Mouse (Mus musculus): ENCODE results near the gene Sstr3. TPM values are rescaled to one million over a fixed set of nuclear protein-coding genes. Genes with fewer than 3 reads are reported as not detected.

The Sstr3 gene
- polyA plus RNA-seq, 1 experiment from 2014 or later: 0.64 TPM

- 72% methylated on average over 9 of the region's 9 CpGs for WGBS
- no peaks in the 10 kb centered on the region for H3K4me1 ChIP-seq (replicated peaks; ENCODE audit: control insufficient read depth, insufficient read depth, low read length)
- H3K27me3 ChIP-seq (ENCODE audit: control insufficient read depth, insufficient read depth, low read length): no peaks in the 10 kb centered on the region
- no peaks in the 10 kb centered on the region for H3K36me3 ChIP-seq (replicated peaks; ENCODE audit: control insufficient read depth, insufficient read depth)
- no peaks in the 10 kb centered on the region for H3K9me3 ChIP-seq (ENCODE audit: control insufficient read depth, low read length)
- no peak overlapping the region for H3K9ac ChIP-seq
- no peak overlapping the region for H3K27ac ChIP-seq
- DNase-seq (ENCODE audit: low spot score) (no peak), ATAC-seq (ENCODE audit: low FRiP score) (no peak)
- H3K4me2 ChIP-seq (replicated peaks): no peak overlapping the region
- no peak overlapping the region for H3K4me3 ChIP-seq (replicated peaks; ENCODE audit: low read length)
These were observed 23.2 kb upstream of the Sstr3 start for GRCm38 (mm10) chr15:78567608-78568120.

GRCm38 (mm10) chr15:78564764-78565435, 20.4 kb upstream of the Sstr3 start:
- no peak overlapping the region for H3K9ac ChIP-seq

GRCm38 (mm10) chr15:78563937-78564336, 19.5 kb upstream of the Sstr3 start:
- no peaks in the 10 kb centered on the region for H3K36me3 ChIP-seq (replicated peaks; ENCODE audit: control insufficient read depth, insufficient read depth)
- no peak overlapping the region for H3K27ac ChIP-seq
- DNase-seq (ENCODE audit: low spot score): no peak
- H3K4me1 ChIP-seq (replicated peaks; ENCODE audit: control insufficient read depth, insufficient read depth, low read length): no peaks in the 10 kb centered on the region
- no peak overlapping the region for H3K4me3 ChIP-seq (replicated peaks; ENCODE audit: low read length)
- 81% methylated on average over 5 of the region's 5 CpGs for WGBS
- no peak overlapping the region for H3K9ac ChIP-seq
- no peaks in the 10 kb centered on the region for H3K27me3 ChIP-seq (ENCODE audit: control insufficient read depth, insufficient read depth, low read length)
- H3K4me2 ChIP-seq (replicated peaks): no peak overlapping the region
- ATAC-seq (ENCODE audit: low FRiP score): no peak
- H3K9me3 ChIP-seq (ENCODE audit: control insufficient read depth, low read length): no peaks in the 10 kb centered on the region

More at GRCm38 (mm10) chr15:78564764-78565435, 20.4 kb upstream of the Sstr3 start:
- no peaks in the 10 kb centered on the region for H3K36me3 ChIP-seq (replicated peaks; ENCODE audit: control insufficient read depth, insufficient read depth)
- H3K4me2 ChIP-seq (replicated peaks): no peak overlapping the region
- H3K4me1 ChIP-seq (replicated peaks; ENCODE audit: control insufficient read depth, insufficient read depth, low read length): no peaks in the 10 kb centered on the region
- no peak overlapping the region for H3K4me3 ChIP-seq (replicated peaks; ENCODE audit: low read length)
- no peak for DNase-seq (ENCODE audit: low spot score)
- ATAC-seq (ENCODE audit: low FRiP score): no peak
- WGBS: 73% methylated on average over 11 of the region's 11 CpGs
- H3K9me3 ChIP-seq (ENCODE audit: control insufficient read depth, low read length): no peaks in the 10 kb centered on the region
- H3K27me3 ChIP-seq (ENCODE audit: control insufficient read depth, insufficient read depth, low read length): no peaks in the 10 kb centered on the region
- H3K27ac ChIP-seq: no peak overlapping the region

- ATAC-seq (ENCODE audit: low FRiP score): no peak
- H3K4me1 ChIP-seq (replicated peaks; ENCODE audit: control insufficient read depth, insufficient read depth, low read length): no peaks in the 10 kb centered on the region
- H3K9me3 ChIP-seq (ENCODE audit: control insufficient read depth, low read length): no peaks in the 10 kb centered on the region
- H3K4me3 ChIP-seq (replicated peaks; ENCODE audit: low read length): no peak overlapping the region
- no peak overlapping the region for H3K27ac ChIP-seq
- no peaks in the 10 kb centered on the region for H3K27me3 ChIP-seq (ENCODE audit: control insufficient read depth, insufficient read depth, low read length)
- H3K9ac ChIP-seq: no peak overlapping the region
- no peak overlapping the region for H3K4me2 ChIP-seq (replicated peaks)
- DNase-seq (ENCODE audit: low spot score): no peak
- no peaks in the 10 kb centered on the region for H3K36me3 ChIP-seq (replicated peaks; ENCODE audit: control insufficient read depth, insufficient read depth)
- 94% methylated on average over 3 of the region's 3 CpGs for WGBS
These were observed 18.9 kb upstream of the Sstr3 start for GRCm38 (mm10) chr15:78563344-78563743.

GRCm38 (mm10) chr15:78559141-78559979, 14.9 kb upstream of the Sstr3 start:
- DNase-seq (ENCODE audit: low spot score): no peak
- 68% methylated on average over 11 of the region's 11 CpGs for WGBS

GRCm38 (mm10) chr15:78557693-78558535, 13.4 kb upstream of the Sstr3 start:
- no peak for ATAC-seq (ENCODE audit: low FRiP score)
- Histone ChIP-seq H3K4me2 (replicated peaks) (no peak overlapping the region), H3K36me3 (replicated peaks; ENCODE audit: control insufficient read depth, insufficient read depth) (no peaks in the 10 kb centered on the region), H3K4me3 (replicated peaks; ENCODE audit: low read length) (no peak overlapping the region), H3K4me1 (replicated peaks; ENCODE audit: control insufficient read depth, insufficient read depth, low read length) (no peaks in the 10 kb centered on the region), H3K9ac (no peak overlapping the region), H3K27me3 (ENCODE audit: control insufficient read depth, insufficient read depth, low read length) (no peaks in the 10 kb centered on the region), H3K9me3 (ENCODE audit: control insufficient read depth, low read length) (peaks cover 3% of the 10 kb centered on the region), H3K27ac (no peak overlapping the region)
- WGBS: 70% methylated on average over 10 of the region's 10 CpGs
- no peak for DNase-seq (ENCODE audit: low spot score)

More at GRCm38 (mm10) chr15:78559141-78559979, 14.9 kb upstream of the Sstr3 start:
- Histone ChIP-seq H3K36me3 (replicated peaks; ENCODE audit: control insufficient read depth, insufficient read depth) (no peaks in the 10 kb centered on the region), H3K9ac (no peak overlapping the region), H3K4me2 (replicated peaks) (no peak overlapping the region), H3K27me3 (ENCODE audit: control insufficient read depth, insufficient read depth, low read length) (no peaks in the 10 kb centered on the region), H3K9me3 (ENCODE audit: control insufficient read depth, low read length) (no peaks in the 10 kb centered on the region), H3K4me1 (replicated peaks; ENCODE audit: control insufficient read depth, insufficient read depth, low read length) (no peaks in the 10 kb centered on the region), H3K27ac (no peak overlapping the region), H3K4me3 (replicated peaks; ENCODE audit: low read length) (no peak overlapping the region)
- no peak for ATAC-seq (ENCODE audit: low FRiP score)

GRCm38 (mm10) chr15:78554545-78555313, 10.2 kb upstream of the Sstr3 start:
- Histone ChIP-seq H3K9me3 (ENCODE audit: control insufficient read depth, low read length) (peaks cover 24% of the 10 kb centered on the region), H3K27ac (no peak overlapping the region), H3K4me3 (replicated peaks; ENCODE audit: low read length) (no peak overlapping the region), H3K4me1 (replicated peaks; ENCODE audit: control insufficient read depth, insufficient read depth, low read length) (no peaks in the 10 kb centered on the region), H3K9ac (no peak overlapping the region), H3K4me2 (replicated peaks) (no peak overlapping the region), H3K36me3 (replicated peaks; ENCODE audit: control insufficient read depth, insufficient read depth) (no peaks in the 10 kb centered on the region), H3K27me3 (ENCODE audit: control insufficient read depth, insufficient read depth, low read length) (no peaks in the 10 kb centered on the region)
- DNase-seq (ENCODE audit: low spot score) (no peak), ATAC-seq (ENCODE audit: low FRiP score) (no peak)
- 66% methylated on average over 25 of the region's 25 CpGs for WGBS

GRCm38 (mm10) chr15:78549189-78549734, 4.8 kb upstream of the Sstr3 start:
- Histone ChIP-seq H3K4me1 (replicated peaks; ENCODE audit: control insufficient read depth, insufficient read depth, low read length) (peaks cover 19% of the 10 kb centered on the region), H3K27ac (no peak overlapping the region), H3K9me3 (ENCODE audit: control insufficient read depth, low read length) (peaks cover 24% of the 10 kb centered on the region), H3K4me2 (replicated peaks) (no peak overlapping the region), H3K9ac (no peak overlapping the region), H3K4me3 (replicated peaks; ENCODE audit: low read length) (no peak overlapping the region), H3K36me3 (replicated peaks; ENCODE audit: control insufficient read depth, insufficient read depth) (no peaks in the 10 kb centered on the region), H3K27me3 (ENCODE audit: control insufficient read depth, insufficient read depth, low read length) (no peaks in the 10 kb centered on the region)
- WGBS: 80% methylated on average over 4 of the region's 4 CpGs
- ATAC-seq (ENCODE audit: low FRiP score) (no peak), DNase-seq (ENCODE audit: low spot score) (no peak)

Measured in hindbrain, embryonic 14.5 days (tissue).